Mouse (Mus musculus) olfactory bulb, adult 2 months (tissue): Measurements from ENCODE around the gene Tpcn2. TPM values are rescaled to one million over a fixed set of nuclear protein-coding genes. Genes with fewer than 3 reads are reported as not detected.
A peak's percentile ranks its signal among the peaks of the same experiment; 100 is the strongest.

Experiments
- H3K27ac ChIP-seq: fragments of 200-500 bp; 2 replicates; pipeline ENCODE4 v1.5.1; 2012; ENCODE audit warnings: low read depth, low read length; ENCODE audit not compliant: insufficient read depth
- H3K4me1 ChIP-seq: fragments of 200-500 bp; 2 replicates; pipeline ENCODE4 v1.6.1; 2012; ENCODE audit warnings: low read length; ENCODE audit not compliant: control insufficient read depth, insufficient read depth
- H3K4me3 ChIP-seq: fragments of 200-500 bp; 2 replicates; pipeline ENCODE4 v1.5.1; 2012; ENCODE audit warnings: mild to moderate bottlenecking, low read depth, low read length, moderate library complexity; ENCODE audit not compliant: insufficient read depth
- CTCF ChIP-seq: fragments of 200-500 bp; IDR thresholded peaks from 2 replicates; pipeline ENCODE4 v1.5.1; 2012; ENCODE audit warnings: low read depth, mild to moderate bottlenecking, low read length, moderate library complexity; ENCODE audit not compliant: insufficient read depth
- POLR2A ChIP-seq: fragments of 200-500 bp; IDR thresholded peaks from 2 replicates; pipeline ENCODE4 v1.6.1; 2012; ENCODE audit warnings: mild to moderate bottlenecking, low read depth, low read length, moderate library complexity; ENCODE audit not compliant: insufficient read depth
- WGBS: fragments of 180-500 bp; shearing (Covaris S2); methylation state at CpG from one replicate; pipeline ENCODE4 v1.1.7; 2018; 5-methylcytosine and 5-hydroxymethylcytosine counted together
- polyA plus RNA-seq: library from polyadenylated mRNA; stranded (reverse); fragments of >200 nt; gene quantifications from 2 replicates; pipeline ENCODE4 v1.2.4, GENCODE M21; 2012; ENCODE audit warnings: low replicate concordance; ENCODE audit not compliant: missing spikeins, insufficient read depth, insufficient read length

Tpcn2 gene
- polyA plus RNA-seq, 1 experiment = not detected

DNA sequence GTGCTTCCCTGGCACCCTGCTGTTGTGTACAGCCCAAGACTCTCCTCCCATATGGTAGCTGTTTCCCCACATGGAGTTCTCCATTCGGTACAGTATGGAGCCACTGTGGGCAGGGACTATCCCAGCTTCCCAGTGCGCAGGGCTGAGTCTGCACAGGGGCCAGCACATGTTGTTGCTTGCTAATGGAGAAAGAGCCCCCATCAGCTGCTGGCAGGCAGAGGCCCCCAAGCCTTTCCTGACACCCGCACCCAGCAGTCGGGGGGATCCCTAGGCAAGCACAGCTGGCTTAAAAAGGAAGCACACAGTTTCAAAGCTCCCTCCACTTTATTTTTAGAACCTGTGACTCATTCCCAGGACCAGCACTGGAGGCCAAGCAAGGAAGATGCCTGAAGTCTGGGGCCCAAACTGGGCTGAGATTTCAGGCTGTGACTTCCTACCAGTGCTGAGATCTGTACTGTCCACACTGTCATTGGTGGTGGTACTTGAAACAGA, 85.5 kb downstream of the Tpcn2 start:
- WGBS = 17% methylated on average over 4 of the region's 4 CpGs
- Histone ChIP-seq H3K4me3 (no peak overlapping the region), H3K4me1 (peaks cover 36% of the 10 kb centered on the region), H3K27ac (peak overlapping the region; percentile 87)
- TF ChIP-seq CTCF (no peak), POLR2A (no peak)

DNA sequence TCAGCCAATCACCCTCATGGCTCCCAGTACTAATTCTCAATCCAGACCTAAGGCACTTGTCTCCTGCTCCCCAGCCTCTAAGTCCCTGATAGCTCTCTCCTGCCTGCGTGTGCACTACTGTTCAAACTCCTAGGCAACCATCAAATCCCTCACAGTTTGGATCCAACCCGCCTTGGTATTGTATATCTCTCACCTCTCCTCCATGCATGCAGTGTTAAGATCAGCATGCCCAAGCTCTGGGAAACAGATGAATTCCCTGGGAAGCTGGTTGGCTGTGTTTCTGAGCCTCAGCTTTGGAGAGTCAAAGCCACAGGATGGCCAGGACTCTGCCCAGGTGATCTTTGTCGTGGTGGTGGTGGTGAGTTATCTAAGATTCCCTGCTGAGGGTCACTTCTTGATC, 86.1 kb downstream of the Tpcn2 start:
- Histone ChIP-seq H3K4me3 (no peak overlapping the region), H3K27ac (peak overlapping the region; percentile 87), H3K4me1 (peaks cover 36% of the 10 kb centered on the region)
- TF ChIP-seq CTCF (no peak), POLR2A (no peak)
- 71% methylated on average over 3 of the region's 3 CpGs for WGBS

DNA sequence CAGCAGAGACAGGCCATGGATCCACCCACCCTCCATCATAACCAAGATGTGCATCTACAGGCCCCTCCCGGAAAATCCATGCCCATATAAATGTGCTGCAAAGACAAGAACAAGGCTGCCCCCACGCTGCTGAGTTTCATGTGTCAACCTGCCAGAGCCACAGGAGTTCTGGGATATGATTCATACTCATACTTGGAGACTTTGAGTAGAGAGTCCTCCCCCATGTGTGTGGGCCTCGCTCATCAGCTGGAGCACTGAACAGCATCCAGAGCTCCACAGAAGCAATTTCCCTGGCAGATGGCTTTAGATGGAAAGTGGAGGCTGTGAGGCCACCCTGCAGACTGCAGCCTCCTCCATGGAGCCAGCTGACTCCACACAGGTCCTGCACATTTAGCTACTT, 86.8 kb downstream of the Tpcn2 start:
- 60% methylated on average over 3 of the region's 3 CpGs for WGBS
- no peak for TF ChIP-seq POLR2A
- TF ChIP-seq CTCF = no peak
- Histone ChIP-seq H3K27ac (no peak overlapping the region), H3K4me1 (peaks cover 36% of the 10 kb centered on the region), H3K4me3 (no peak overlapping the region)

DNA sequence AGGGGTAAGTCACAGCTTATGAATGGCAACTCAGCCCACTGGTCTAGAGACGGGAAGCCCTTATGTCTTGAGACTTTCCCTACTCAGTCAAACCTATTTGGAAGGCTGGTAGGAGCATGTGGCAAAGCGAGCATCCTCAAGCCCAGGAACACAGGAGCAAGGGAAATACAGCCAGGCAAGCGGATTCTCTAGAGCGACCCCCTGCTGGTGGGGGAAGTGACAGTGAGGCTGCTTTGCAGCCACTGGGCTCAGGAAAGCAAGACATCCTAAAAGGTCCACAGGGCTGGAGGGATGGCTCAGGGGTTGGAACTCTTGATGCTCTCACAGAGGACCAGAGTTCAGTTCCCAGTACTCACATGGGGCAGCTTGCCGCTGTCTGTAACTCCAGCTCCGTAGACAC, 87.5 kb downstream of the Tpcn2 start:
- H3K4me3 ChIP-seq = no peak overlapping the region
- TF ChIP-seq CTCF = no peak
- no peak for TF ChIP-seq POLR2A
- WGBS = 91% methylated on average over 6 of the region's 6 CpGs
- peaks cover 36% of the 10 kb centered on the region for H3K4me1 ChIP-seq
- no peak overlapping the region for H3K27ac ChIP-seq

DNA sequence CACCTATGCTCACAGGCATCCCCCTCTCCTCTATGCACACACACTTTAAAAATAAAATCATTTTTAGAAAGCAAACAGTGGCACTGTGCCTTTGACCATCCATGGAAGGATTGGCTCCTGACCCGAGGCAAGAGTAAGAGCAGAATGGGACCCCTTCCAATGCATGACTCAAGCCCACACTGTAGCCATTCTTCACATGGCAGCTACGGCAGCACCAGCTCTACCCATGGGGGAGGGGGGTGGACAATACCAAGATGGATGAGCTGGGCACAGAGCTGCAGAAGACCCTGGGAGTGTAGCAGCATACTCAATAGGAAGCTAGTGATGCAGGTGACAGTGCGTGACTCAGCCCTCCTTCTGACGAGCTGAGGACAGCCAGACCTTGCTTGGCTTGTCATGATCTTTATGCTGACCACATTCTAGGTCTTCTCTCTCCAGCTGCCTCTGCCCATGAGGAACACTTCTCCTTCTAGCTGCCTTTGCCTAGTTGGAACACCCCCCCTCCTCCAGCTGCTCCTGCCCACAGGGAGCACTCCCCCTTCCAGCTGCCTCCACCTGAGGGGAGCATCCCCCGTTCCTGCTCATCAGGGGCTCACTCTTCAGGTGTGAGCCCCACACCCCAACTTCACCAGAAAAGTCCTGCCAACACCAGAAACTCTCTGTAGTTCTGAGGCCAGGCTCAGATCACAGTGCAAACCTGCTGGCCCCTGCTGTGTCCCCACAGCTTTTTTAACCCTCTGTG, 88.5 kb downstream of the Tpcn2 start:
- H3K4me1 ChIP-seq = peaks cover 36% of the 10 kb centered on the region
- H3K4me3 ChIP-seq = no peak overlapping the region
- H3K27ac ChIP-seq = no peak overlapping the region
- 61% methylated on average over 5 of the region's 5 CpGs for WGBS
- TF ChIP-seq CTCF = no peak
- TF ChIP-seq POLR2A = no peak

DNA sequence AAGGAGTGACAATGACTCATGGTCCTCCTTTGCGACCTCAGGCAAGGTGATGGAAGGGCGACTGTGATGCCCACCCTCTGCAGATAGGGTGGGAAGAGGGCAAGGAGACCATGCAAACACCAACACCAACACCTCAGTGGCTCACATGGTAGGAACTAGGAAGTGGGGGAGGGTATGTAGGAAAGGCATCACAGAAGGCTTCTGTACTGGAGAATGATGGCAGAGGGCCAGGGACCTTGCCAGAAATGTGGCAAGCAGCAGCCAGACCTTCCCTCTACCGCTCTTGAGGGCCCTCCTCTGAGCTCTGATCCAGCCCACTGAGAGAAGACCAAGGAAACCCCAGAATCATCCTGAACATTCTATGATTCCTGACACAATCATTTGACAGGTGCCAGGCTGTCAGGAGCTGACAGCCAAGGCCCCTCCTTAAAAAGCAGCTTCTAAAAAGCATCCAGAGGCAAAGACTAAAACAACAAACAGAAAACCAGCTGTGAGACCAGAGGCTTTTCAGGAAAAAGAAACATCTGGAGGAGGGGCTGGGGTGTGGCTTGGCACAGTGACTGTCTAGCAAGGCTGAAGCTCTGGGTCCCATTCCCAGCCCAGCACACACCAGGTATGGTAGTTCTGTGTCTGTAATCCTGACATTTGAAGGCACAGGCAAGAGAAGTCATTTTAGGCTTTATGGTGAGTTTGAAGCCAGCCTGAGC, 89.2 kb downstream of the Tpcn2 start:
- Histone ChIP-seq H3K4me1 (peaks cover 36% of the 10 kb centered on the region), H3K27ac (no peak overlapping the region), H3K4me3 (no peak overlapping the region)
- 73% methylated on average over 3 of the region's 3 CpGs for WGBS
- TF ChIP-seq CTCF = no peak
- TF ChIP-seq POLR2A = no peak

DNA sequence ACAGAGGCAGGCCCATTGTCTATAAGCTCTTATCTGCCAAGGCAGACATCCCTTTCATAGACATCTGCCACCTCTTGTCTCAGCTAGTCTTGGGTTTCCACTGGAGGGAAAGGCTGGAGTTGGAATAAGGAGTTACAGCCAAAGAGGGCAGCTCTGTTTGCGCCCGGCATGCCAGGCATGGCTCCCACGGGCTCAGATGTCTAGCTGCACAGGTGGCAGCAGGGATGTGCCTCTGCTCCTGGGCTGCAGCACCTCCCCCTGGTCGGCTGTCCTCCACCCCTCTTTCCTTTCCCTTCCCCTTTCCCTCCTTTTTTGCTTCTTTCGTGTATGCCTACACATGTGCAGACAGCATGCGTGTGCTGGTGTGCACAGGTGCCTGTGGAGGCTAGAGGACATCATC, 91.0 kb downstream of the Tpcn2 start:
- WGBS = 88% methylated on average over 6 of the region's 6 CpGs
- TF ChIP-seq POLR2A = no peak
- no peak for TF ChIP-seq CTCF
- H3K27ac ChIP-seq = no peak overlapping the region
- H3K4me1 ChIP-seq = peaks cover 26% of the 10 kb centered on the region
- H3K4me3 ChIP-seq = no peak overlapping the region

DNA sequence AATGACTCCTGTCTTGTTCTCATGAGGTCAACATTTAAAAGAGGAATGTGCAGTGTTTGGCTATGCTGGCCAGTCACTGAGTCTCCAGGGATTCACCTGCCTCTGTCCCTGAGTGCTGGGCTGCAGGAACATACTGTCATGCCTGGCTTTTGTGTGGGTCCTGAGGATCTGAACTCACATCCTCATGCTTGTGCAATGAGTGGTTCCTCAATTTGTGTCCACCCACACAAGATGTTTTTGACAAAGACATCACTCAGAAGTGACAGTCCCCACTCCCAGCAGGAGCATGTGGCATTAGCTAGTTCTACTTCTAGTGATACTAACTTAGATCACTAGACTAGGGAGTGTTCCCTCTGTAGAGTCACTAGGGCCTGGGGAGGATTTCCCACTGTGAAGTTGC, 93.3 kb downstream of the Tpcn2 start:
- Histone ChIP-seq H3K4me1 (peaks cover 15% of the 10 kb centered on the region), H3K4me3 (no peak overlapping the region), H3K27ac (no peak overlapping the region)
- no peak for TF ChIP-seq POLR2A
- no peak for TF ChIP-seq CTCF

DNA sequence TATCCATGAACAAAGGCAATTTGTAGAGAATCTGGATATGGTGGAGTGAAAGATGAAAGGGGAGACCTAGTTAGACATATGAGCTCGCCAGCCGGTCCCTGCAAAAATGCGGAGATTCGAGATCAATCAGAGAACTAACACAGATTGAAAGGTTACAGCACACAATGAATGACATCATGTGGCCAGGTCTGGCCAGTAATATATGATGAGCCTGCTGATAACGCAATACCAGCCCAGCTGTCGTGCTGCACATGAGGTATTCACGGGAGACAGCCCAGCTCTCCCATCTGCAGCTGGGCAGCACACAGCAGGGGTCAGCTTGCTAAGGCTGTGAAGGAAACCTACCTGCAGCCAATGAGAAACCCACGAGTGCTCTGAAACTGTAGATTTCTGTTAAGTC, 94.5 kb downstream of the Tpcn2 start:
- TF ChIP-seq POLR2A (no peak), CTCF (no peak)
- no peak overlapping the region for H3K4me3 ChIP-seq
- H3K27ac ChIP-seq = no peak overlapping the region
- WGBS = 89% methylated on average over 8 of the region's 8 CpGs
- H3K4me1 ChIP-seq = peaks cover 5% of the 10 kb centered on the region
